Mouse (Mus musculus) urinary bladder, postnatal 36 days (tissue): ENCODE data around the gene Ccdc30.

Experiments used
- DNase-seq, 2 experiments: peaks; one replicate each; pipeline ENCODE4 v3.0.0; 2022; ENCODE audit warnings: low spot score in 2 of 2, mixed read lengths in 1 of 2

Ccdc30 gene

GRCm38 (mm10) chr4:119417270-119417669 lies 1.9 kb upstream of the Ccdc30 start:
- DNase-seq = no peak

GRCm38 (mm10) chr4:119412791-119413190 lies 2.5 kb downstream of the Ccdc30 start:
- no peak for DNase-seq

GRCm38 (mm10) chr4:119411877-119412650 lies 3.3 kb downstream of the Ccdc30 start:
- DNase-seq = no peak

GRCm38 (mm10) chr4:119403431-119403830 lies 11.9 kb downstream of the Ccdc30 start:
- DNase-seq = no peak

- no peak for DNase-seq
Observed at GRCm38 (mm10) chr4:119400896-119401295, 14.4 kb downstream of the Ccdc30 start.

GRCm38 (mm10) chr4:119398751-119399150 lies 16.6 kb downstream of the Ccdc30 start:
- DNase-seq = no peak

- no peak for DNase-seq
Observed at GRCm38 (mm10) chr4:119390369-119390768, 25.0 kb downstream of the Ccdc30 start.

GRCm38 (mm10) chr4:119389184-119389583 lies 26.1 kb downstream of the Ccdc30 start:
- DNase-seq = no peak

- no peak for DNase-seq
Observed at GRCm38 (mm10) chr4:119381471-119382190, 33.7 kb downstream of the Ccdc30 start.

- no peak for DNase-seq
Observed at GRCm38 (mm10) chr4:119369460-119369859, 45.9 kb downstream of the Ccdc30 start.

GRCm38 (mm10) chr4:119366758-119367526 lies 48.4 kb downstream of the Ccdc30 start:
- no peak for DNase-seq

GRCm38 (mm10) chr4:119362231-119362630 lies 53.1 kb downstream of the Ccdc30 start:
- no peak for DNase-seq

- peak; percentile 5 to 20 for DNase-seq
Observed at GRCm38 (mm10) chr4:119359196-119359971, 55.9 kb downstream of the Ccdc30 start.

- DNase-seq = no peak
Observed at GRCm38 (mm10) chr4:119345508-119345907, 69.8 kb downstream of the Ccdc30 start.

GRCm38 (mm10) chr4:119338861-119339361 lies 76.4 kb downstream of the Ccdc30 start:
- peak; percentile 5 to 15 for DNase-seq

GRCm38 (mm10) chr4:119338422-119338821 lies 76.9 kb downstream of the Ccdc30 start:
- DNase-seq = no peak

- DNase-seq = no peak
Observed at GRCm38 (mm10) chr4:119333487-119333886, 81.8 kb downstream of the Ccdc30 start.

GRCm38 (mm10) chr4:119320896-119321550 lies 94.3 kb downstream of the Ccdc30 start:
- peak; percentile 2 to 3 for DNase-seq

GRCm38 (mm10) chr4:119320131-119320830 lies 95.0 kb downstream of the Ccdc30 start, which contains the start of gene Ppih:
Ppih (minus strand) TSS chr4:119320546.
- peak; percentile 91 to 96 for DNase-seq

- DNase-seq = no peak
Observed at GRCm38 (mm10) chr4:119313756-119314155, 101.6 kb downstream of the Ccdc30 start.
